Mouse (Mus musculus): Measurements from ENCODE around the gene Mien1.
A peak's percentile ranks its signal among the peaks of the same experiment; 100 is the strongest.

Gene Mien1

DNA sequence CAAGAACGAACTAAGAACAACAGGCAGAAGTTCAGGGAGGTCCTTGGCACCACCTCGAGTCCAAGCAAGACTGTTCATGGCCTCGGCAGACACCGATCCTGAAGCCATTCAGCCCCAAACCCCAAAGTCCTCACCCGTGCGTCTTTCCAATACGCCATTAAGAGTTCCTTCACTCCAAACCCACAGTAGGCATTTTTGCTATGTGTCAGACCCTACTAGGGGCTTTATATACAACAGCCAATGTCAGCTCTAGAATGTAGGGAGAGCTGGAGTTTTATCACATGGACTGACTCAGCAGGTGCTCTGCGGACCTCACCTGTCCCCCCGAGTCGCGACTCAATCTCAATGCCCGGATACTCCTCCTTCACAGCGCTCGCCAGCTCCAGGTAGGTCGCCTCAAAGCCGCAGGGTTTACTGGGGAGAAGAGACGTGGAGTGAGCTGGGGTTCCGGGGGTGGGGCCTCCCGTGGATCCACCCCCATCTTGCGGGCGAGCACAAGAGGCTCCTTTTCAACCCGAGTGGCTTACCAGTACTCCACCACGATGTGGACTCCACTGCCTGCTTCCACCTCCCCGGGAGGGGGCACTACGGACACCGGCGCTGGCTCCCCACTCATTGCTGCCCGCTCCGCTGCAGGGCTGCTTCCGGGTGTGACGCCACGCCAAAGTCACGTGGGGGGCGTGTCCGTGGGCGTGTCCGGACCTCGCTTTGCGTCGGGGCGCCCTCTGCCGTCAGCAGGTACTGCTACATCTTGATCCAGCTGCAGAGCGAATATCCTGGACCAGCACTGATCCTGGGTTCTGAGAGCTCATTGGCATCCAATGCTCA, at the start of gene Mien1:
TSS of gene Mien1 (minus strand) at position 661 of the 828 bp plus-strand sequence.
- DNase-seq (ENCODE audit: low spot score in 2 of 2) = peak; percentile 97 to 98

DNA sequence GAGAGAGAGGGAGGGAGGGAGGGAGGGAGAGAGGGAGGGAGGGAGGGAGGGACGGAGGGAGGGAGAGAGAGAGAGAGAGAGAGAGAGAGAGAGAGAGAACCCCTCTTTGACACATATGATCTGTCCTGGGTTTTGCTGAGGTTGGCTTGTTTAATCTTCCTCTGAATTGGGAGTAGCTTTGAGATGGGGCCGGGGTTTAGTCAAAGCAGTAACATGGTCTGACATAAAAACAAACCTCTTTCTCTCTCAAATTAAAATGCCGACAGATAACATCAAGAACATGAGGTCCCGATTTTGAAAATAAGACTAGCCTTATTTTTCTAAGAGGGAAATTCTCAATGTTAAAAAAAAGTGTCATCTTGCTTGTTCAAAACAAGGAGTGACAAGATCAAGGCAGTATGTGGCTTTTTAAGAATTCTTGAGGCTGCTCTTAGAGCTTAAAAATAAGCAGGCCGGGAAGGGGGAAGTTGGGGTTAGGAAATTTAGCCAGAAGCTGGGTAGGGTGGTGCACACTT, 48.8 kb upstream of the Mien1 start:
- DNase-seq (ENCODE audit: low spot score in 2 of 2) = no peak

DNA sequence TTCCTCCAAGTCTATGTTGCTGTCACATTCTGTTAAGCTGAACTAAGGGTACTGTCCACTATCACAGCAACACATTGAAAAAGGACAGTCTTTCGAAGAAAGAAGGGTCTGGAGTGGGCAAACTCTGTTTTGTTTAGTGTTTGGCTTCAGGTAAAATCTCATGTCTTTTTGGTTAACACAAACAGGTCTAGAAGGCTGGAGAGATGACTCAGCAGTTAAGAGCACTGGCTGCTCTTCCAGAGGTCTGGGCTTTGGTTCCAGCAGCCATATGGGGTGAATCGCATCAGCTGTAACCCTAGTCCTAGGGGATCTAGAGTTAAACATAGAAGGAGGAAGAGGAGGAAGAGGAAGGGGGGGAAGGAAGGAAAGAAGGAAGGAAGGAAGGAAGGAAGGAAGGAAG, 47.0 kb upstream of the Mien1 start:
- no peak for DNase-seq (ENCODE audit: low spot score in 2 of 2)

DNA sequence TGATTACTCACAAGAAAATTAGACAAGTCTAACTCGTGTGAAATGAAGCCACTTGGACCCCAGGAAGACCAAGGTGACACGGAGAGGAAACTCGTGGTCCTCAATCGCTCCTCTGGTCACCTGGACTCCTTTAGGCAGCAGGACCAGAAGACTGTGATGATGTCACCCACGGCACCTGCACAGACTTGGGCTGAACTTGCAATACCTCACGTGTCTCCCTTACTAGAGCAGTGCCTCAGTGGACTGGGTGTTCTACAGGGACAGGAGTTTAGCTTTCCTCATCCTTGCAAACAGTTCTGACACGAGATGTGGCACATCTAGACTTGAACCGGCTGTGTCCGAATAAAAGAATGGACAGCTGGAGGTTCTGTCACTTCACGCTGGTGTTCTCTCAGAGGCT, 43.3 kb upstream of the Mien1 start:
- no peak for DNase-seq (ENCODE audit: low spot score in 2 of 2)

DNA sequence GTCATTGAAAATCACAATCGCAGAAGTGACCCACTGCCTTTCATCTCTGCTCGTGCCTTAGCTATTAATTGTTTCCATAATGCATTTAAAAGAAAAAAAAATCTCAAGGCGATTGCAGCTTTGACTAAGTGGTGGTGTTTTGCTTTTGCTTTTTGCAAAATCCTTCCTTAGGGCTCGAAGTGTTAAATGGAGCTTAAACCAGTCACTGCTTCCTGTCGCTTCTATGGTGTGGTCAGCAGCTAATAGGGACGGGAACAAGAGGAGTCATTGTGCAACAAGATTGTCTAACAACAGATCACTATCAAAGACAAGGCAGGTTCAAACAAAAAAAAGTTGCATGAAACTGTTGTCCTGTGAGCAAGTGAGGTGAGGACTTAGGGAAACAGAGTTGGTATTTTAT, 42.4 kb upstream of the Mien1 start:
- DNase-seq (ENCODE audit: low spot score in 2 of 2) = no peak

DNA sequence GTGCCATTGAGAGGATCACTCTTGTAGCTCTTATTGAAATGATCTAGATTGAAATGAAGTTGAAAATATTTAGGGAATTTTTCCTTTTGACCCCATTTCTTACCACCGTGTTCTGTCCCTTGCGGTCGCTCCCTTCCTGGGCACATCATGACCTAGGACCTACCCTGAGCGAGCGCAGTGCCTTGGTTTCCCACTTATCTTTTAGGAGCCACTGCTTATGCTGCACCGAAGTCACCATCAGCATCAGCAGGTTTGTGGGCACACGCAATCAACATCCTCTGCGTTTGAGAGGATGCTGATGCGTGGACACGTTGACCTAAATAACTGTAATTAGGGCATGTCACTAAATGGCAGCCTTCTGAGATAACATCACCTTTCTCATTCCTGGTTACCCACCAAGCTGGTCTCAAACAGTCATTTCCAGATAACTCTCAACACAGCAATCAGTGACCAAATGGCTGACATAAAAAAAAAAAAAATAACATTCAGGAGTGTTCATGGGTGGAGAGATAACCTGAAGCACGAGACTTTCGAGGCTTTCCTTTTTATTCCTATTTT, 41.2 kb upstream of the Mien1 start:
- DNase-seq (ENCODE audit: low spot score in 2 of 2) = no peak

DNA sequence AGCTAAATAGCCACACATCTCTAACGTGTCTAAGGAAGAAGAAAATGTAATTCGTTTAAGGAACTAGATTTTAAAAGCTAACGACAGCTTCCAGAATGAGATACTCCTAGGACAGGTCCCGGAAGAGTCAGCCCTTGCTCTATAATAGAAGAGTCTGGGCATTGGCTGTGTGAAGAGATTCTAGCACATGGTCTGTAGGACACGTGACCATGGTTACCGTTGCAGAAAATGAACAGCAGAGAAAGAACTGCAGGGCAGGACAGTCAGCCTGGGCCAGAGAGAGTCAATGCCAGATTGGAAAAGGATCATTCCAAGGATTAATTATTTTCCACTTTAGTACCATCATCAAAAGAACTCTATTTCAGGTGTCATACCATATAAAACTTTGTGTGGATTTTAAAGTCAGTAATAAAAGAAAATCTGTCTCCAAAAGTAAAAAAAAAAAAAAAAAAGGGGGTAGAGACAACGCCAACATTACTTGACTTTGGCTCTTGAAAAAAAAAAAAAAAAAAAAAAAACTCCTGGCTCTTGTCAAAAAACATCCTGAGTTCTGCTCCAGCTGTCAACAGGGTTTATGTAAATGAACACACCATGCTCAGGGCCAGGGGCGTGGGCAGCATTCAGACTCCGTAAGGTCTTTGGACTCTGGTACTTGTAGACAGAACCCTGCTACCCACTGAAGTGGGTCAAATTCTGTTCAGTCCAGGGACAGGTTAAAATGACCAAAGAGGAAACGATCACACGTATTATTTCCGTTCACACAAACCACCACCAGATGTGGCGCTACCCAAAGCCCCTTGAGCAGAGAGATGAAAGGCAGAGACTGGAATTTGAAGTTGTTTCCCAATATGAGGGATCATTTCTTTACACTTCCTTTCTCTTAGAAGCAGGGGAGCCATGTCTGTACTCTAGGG, 40.5 kb upstream of the Mien1 start:
- no peak for DNase-seq (ENCODE audit: low spot score in 2 of 2)

DNA sequence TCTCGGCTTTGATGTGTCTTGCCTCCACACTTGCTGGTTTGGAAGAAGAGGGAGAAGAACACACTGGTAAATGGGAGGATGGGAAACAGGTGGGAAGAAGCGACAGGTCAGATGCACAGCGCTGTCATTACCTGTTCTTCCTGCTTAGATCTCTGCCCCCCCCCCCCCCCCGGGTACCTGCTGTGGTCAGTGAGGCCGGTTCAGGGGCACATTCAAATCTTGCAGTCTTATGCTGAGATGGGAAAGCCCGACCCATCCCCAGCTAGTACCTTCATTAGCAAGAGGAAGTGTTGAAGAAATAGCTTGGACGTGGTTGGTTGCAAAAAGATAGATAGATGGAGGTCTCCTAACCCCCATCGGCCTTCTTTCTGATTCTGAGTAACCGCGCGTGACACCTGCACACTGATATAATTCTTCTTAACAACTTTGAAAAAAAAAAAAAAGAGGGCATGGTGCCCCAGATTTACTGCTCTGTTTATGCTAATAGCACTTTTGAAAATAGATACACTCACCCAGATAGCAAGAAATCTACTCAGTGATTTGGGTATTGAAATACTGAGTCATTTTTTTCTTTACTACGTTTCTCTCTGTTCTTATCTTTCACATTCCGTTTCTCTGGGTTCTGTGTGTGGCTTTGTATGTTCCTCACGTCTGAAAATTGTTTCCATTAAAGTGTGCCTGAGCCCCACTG, 38.4 kb upstream of the Mien1 start:
- no peak for DNase-seq (ENCODE audit: low spot score in 2 of 2)

DNA sequence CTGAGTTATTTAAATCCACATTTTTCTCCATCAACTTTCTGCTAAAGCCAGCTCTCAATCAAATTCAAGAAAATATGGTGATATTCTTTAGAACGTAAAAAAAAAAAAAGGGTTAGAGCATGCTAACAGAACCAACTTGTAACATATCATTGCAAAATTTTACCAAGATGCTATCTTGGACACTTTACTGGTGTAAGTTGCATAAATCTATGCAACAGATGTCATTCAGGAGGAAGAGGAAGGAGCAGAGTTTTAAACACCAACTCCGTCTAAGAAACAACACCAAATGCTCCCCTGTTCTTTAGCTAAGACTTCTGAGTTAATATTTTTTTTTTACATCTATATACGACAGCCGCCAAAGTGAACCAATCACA, 37.6 kb upstream of the Mien1 start:
- DNase-seq (ENCODE audit: low spot score in 2 of 2) = no peak

DNA sequence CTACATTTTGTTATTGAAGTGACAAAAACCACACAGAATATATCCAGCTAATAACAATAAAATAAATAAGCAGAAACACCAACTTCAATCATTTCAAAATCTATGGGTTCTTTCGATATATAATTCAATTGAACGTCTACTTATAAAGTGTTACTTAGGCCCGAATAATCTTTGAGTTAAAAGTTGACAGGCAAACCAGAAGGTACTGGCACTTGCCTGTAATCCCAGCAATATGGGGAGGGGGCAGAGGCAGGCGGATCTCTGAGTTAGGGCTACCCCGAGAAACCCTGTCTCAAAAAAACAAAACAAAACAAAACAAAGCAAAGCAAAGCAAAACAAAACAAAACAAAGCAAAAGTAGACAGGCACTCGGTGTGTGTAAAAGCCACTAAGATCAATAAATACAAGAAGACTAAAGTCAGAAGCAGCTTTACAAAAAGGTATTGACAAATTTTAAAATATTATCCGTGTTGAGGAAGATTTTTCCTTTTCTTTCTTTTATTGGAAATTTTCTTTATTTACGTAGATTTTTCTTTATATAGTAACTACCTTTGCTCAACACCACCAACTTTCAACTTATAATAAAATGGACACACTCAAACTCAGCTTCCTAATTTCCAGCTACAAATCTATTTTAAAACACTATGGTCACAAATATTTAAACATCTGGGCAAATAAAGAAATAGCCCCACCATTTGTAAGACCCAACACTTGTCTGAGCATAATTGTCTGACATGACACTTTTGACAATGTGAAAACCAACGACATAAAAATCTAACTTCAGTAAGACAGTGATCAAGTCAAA, 37.0 kb upstream of the Mien1 start:
- no peak for DNase-seq (ENCODE audit: low spot score in 2 of 2)

DNA sequence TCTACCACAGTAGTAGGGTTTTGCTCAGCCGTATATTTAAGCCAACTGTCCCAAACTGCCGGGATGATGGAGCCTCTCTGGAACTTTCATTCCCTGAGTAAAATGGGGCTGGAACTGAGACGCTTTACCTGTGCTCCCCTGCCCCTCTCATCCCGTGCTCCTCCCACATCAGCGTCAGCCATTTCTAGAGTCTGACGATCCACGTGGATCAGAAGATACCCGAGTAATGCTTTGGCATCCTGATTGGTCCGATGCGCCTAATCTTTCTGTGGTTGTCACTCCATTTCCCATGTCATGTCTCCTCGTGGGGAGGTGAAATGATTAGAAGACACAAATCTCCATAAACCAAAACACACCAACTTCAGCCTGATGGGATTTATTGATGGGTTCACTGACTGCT, 36.2 kb upstream of the Mien1 start:
- DNase-seq (ENCODE audit: low spot score in 2 of 2) = no peak

DNA sequence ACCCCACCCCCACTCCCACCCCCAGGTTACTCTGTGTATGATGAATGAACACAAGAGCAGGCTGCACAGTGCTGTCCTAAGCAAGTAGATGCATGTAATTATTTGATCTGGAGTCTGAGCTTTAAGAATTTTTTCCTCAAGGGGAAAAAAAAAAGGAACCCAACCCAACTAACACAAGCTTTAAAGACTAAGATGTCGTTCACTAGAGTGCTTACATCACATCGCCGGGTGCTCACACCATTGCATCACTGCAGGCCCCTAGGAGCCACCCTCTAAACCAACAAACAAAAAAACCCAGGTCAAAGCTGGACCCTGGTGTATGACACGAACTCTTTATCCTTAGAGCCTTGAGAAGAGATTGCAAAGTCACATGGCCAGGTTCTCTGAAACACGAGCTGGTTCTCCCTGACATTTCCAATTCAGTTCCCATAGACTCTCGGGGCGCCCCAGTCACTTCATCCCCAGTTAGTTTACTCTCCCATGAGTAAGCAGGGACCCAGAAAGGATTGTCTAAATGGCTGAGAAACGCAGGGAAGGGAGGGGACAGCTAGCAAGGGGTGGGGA, 35.2 kb upstream of the Mien1 start:
- DNase-seq (ENCODE audit: low spot score in 2 of 2) = no peak

DNA sequence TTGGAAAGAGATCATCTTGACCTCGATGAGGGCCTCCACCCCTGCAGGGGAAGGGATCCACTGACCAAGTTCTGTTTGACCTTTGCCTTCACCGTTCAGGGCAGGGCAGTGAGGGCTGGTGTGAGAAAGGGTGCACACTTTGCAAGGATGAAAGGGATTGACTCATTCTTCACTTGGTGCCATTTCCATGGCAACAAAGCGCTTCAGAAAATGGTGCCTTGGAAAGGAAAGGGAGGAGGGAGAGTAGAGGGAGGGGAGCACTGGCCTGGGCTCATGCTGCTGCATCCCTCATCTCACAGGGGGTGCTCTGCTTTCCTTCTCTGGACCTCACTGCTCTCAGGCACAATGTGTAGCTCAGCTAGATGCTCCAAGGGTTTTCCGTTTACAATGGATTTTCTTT, 33.9 kb upstream of the Mien1 start:
- no peak for DNase-seq (ENCODE audit: low spot score in 2 of 2)

DNA sequence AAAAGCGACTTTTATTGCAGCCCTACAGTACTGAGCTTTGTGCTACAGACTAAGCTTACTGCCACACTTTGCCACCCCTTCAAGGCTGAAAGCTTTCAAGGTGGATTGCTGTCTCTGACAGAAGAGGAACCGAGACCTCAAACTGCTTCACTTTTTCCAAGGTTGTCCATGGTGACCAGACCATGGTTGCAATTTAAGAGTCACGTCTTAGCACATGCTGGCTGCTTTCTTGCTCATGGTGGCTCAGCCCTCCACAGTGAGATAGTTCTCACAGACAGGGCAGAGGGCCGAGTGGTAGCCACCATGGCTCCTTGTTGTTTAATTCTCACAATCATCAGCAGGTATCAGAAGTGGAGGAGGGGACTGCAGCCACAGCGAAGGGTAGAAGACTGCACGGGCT, 32.0 kb upstream of the Mien1 start:
- no peak for DNase-seq (ENCODE audit: low spot score in 2 of 2)

DNA sequence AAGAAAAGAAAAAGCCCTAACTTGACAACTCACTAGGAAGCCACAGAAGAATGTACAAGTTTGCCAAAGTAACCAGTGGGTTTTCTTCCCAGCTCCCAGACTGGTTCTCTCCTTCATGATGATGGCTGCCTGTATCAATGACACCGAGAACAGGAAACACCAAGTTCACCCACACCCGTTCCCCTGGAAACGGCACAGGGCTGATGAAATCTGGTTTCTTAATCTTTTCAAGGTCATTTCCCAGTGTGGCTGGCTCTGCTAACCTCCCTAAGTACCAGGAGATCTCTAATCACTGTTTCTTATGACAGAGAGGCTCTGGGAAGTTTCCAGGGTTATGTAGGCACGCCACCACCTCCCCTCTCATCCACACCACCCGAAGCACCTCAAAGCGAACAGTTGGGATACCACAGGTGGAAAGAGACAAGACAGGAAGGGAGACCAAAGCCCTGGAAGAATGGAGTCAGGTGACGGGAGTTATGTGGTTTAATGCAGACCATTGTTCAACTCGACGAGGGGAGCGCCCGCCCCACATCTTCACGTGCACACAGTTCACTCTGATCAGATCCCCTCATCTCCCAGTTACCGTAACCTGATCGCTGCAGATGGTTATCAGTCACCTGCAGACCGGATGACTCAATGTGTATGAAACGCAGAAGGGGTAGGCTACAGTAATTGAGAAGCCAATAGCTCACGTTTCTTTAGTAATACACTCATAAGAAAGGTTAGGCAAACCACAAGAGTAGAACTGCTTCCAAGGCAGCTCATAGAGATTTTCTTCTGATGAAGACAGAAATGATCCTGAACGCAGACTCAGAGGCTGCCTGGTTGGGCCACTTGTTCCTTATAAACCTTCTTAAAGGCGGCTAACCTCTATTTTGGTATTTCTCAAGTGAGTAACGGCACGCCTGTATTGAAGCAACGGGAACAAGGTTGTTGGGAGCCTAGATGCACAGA, 31.2 kb upstream of the Mien1 start:
- no peak for DNase-seq (ENCODE audit: low spot score in 2 of 2)

DNA sequence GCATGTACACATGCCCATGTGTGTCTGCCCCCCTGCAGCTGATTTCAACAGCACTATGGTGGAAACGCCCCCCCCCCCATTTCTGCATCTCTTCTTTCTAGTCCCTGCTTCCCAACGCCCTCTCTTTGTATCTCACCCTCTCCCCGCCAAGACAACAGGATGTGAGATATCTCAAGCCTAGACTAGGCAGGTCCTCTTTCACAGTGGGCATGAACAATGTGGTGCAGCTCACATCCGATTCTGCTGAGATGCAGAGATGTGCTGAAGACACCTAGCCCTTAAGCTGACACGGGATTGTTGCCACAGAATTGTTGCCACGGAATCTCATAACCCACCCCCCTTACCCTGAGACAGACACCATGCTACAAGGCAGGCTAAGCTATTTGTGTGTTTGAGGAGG, 25.7 kb upstream of the Mien1 start:
- peak in 1 of 2 experiments; percentile 13 for DNase-seq (ENCODE audit: low spot score in 2 of 2)

DNA sequence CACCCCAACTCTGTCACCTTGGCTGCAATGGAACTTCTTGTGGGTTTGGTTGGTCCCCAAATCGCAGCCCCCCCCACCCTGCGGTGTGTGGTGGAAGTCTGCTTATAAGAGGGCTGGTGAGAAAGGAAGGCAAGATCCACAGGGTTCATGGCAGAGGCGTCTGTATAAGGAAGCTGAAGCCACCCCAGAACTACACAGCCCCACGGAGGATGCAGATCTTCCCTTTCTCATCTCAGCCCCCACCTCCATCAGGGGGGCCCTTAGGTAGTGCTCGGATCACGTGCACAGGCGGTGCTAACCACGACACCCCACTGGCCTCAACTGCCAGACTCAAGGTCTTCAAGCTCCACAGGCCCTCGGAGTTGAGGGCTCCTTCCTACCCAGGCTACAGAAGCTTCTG, 25.1 kb upstream of the Mien1 start:
- DNase-seq (ENCODE audit: low spot score in 2 of 2) = no peak

DNA sequence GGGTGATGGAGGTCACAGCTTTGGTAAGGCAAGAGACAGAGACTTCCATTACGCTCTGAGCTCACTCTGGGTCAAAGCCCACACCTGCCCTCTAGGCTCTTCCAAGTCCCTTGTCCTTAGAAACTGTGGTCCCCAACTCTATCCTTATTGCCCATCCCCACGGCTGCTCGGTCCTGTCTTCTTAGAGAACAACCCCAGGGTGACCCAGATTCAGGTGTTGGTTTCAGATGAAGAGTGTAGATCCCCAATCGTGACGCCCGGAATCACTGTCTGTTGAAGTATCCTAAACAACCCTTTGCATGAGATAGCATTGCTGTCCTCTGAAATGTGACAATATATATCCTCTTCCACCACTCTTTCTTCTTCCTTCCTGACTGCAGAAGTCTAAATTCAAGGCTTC, 23.5 kb upstream of the Mien1 start:
- no peak for DNase-seq (ENCODE audit: low spot score in 2 of 2)

DNA sequence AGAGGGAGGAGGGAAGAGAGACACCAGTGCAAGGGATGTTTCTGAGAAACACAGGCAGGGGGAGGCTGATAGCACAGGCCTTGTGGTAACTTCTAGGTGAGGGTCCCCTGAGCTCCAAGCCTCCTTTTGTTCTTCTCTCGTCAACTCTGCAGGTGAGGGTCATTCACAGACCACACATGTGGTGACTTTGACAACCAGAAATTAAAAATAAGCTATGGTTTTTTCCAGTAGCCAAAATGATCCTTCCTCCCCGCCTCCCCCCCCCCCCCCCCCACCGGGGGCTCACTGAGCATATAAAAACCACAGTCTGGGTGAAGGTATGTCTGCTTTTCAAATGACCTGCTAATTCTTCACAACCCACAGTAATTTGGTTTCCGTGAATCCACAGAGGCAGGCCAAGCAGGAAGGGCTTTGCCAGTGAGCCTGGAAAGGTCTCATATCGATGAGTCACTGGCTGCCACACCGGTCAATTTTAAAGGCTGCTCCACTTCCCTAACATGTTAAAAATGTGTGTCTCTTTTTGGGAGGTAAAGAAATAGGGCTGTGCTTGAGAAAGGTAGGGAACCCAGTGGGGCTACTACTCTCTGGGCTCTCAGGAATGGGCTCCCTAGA, 22.4 kb upstream of the Mien1 start:
- DNase-seq (ENCODE audit: low spot score in 2 of 2) = no peak
